Mouse (Mus musculus): ENCODE data around the gene Kcne1.

Gene Kcne1

GRCm38 (mm10) chr16:92307947-92308346 is 51.3 kb downstream of the Kcne1 start:
- no peak for DNase-seq (ENCODE audit: low read depth, low spot score)

- peak; percentile 58 for DNase-seq (ENCODE audit: low read depth, low spot score)
These were observed 53.7 kb downstream of the Kcne1 start for GRCm38 (mm10) chr16:92305519-92305918.

- no peak for DNase-seq (ENCODE audit: low read depth, low spot score)
These were observed 56.8 kb downstream of the Kcne1 start for GRCm38 (mm10) chr16:92302506-92302905.

GRCm38 (mm10) chr16:92301989-92302388 is 57.3 kb downstream of the Kcne1 start:
- DNase-seq (ENCODE audit: low read depth, low spot score) = no peak

- no peak for DNase-seq (ENCODE audit: low read depth, low spot score)
These were observed 57.9 kb downstream of the Kcne1 start for GRCm38 (mm10) chr16:92301412-92301806.

- peak; percentile 97 for DNase-seq (ENCODE audit: low read depth, low spot score)
These were observed 58.4 kb downstream of the Kcne1 start, which contains the start of gene Smim11 for GRCm38 (mm10) chr16:92300649-92301411. Gene Smim11 (plus strand): TSS chr16:92301286.
